Mouse (Mus musculus) midbrain, postnatal 0 days (tissue): ENCODE results near the gene Tmed6. TPM values are rescaled to one million over a fixed set of nuclear protein-coding genes. Genes with fewer than 3 reads are reported as not detected.
"Not testable (repeated sequence)": the region's sequence is repeated elsewhere in the genome, so short reads cannot be mapped to it uniquely, and the experiment has no call there.

Experiments
- ATAC-seq: fragments of 200-750 bp; cut with Nextera tagmentation; 2 replicates; pipeline ENCODE4 v1.8.0; 2017; ENCODE audit warnings: moderate number of reproducible peaks, mild to moderate bottlenecking, moderate TSS enrichment, moderate library complexity; ENCODE audit not compliant: low FRiP score
- DNase-seq: peaks from one replicate; pipeline ENCODE4 v3.0.0-alpha.2; 2015; ENCODE audit warnings: low spot score
- H3K27ac ChIP-seq: fragments of 300-500 bp; sonication (generic); 2 replicates; pipeline ENCODE4 v1.5.1; 2014; ENCODE audit warnings: low read depth, mild to moderate bottlenecking, low read length, mixed read lengths
- H3K27me3 ChIP-seq: fragments of 300-500 bp; sonication (generic); 2 replicates; pipeline ENCODE4 v1.6.1; 2014; ENCODE audit warnings: low read length, control low read depth, mixed read lengths; ENCODE audit not compliant: insufficient read depth
- H3K36me3 ChIP-seq: fragments of 300-500 bp; sonication (generic); 2 replicates; pipeline ENCODE4 v1.6.1; 2014; ENCODE audit warnings: low read length, control low read depth, mixed read lengths; ENCODE audit not compliant: insufficient read depth
- H3K4me1 ChIP-seq: fragments of 300-500 bp; sonication (generic); 2 replicates; pipeline ENCODE4 v1.6.1; 2014; ENCODE audit warnings: mild to moderate bottlenecking, control low read depth, antibody characterized with exemption, low read length, mixed read lengths; ENCODE audit not compliant: insufficient read depth
- H3K4me2 ChIP-seq: fragments of 300-500 bp; sonication (generic); 2 replicates; pipeline ENCODE4 v1.6.1; 2014; ENCODE audit warnings: low read depth, mild to moderate bottlenecking, low read length, mixed read lengths; ENCODE audit not compliant: poor library complexity, severe bottlenecking
- H3K4me3 ChIP-seq: fragments of 300-500 bp; sonication (generic); 2 replicates; pipeline ENCODE4 v1.5.1; 2014; ENCODE audit warnings: low read depth, mild to moderate bottlenecking, low read length, moderate library complexity
- H3K9ac ChIP-seq: fragments of 300-500 bp; sonication (generic); replicated peaks from 2 replicates; pipeline ENCODE4 v1.6.1; 2014; ENCODE audit warnings: mild to moderate bottlenecking, low read length, moderate library complexity, mixed read lengths; ENCODE audit not compliant: poor library complexity, severe bottlenecking
- H3K9me3 ChIP-seq: fragments of 300-500 bp; sonication (generic); 2 replicates; pipeline ENCODE4 v1.6.1; 2016; ENCODE audit warnings: low read length, control low read depth
- CTCF ChIP-seq: IDR thresholded peaks from 2 replicates; pipeline ENCODE4 v1.5.1; 2016; ENCODE audit warnings: antibody characterized with exemption, mild to moderate bottlenecking
- WGBS: fragments of 180-500 bp; shearing (Covaris S2); extraction: QIAGEN DNeasy Blood & Tissue Kit; methylation state at CpG from one replicate; pipeline ENCODE4 v1.1.7; 2014; 5-methylcytosine and 5-hydroxymethylcytosine counted together
- polyA plus RNA-seq: library from polyadenylated mRNA; unstranded; fragments of >200 nt; fragmentation: Nextera tagmentation; extraction: Ambion mirVana; gene quantifications from 2 replicates; pipeline ENCODE4 v1.2.1, GENCODE M21; 2015
- total RNA-seq: library from RNA; depleted of rRNA; stranded (reverse); fragments of >200 nt; gene quantifications from 2 replicates; pipeline ENCODE4 v1.2.3, GENCODE M21; 2014

The Tmed6 gene
- total and polyA plus RNA-seq, 2 experiments from 2014 or later, result not detected

- no peak for TF ChIP-seq CTCF
- H3K9me3 ChIP-seq, result no peaks in the 10 kb centered on the region
- H3K4me2 ChIP-seq, result no peak overlapping the region
- DNase-seq, result no peak
- no peaks in the 10 kb centered on the region for H3K27me3 ChIP-seq
- H3K4me3 ChIP-seq, result no peak overlapping the region
- no peak for ATAC-seq
- no peak overlapping the region for H3K9ac ChIP-seq
- no peaks in the 10 kb centered on the region for H3K36me3 ChIP-seq
- H3K4me1 ChIP-seq, result no peaks in the 10 kb centered on the region
- H3K27ac ChIP-seq, result no peak overlapping the region
- 63% methylated on average over 9 of the region's 9 CpGs for whole genome bisulfite sequencing
Measured at GRCm38 (mm10) chr8:107110629-107111330, 45.3 kb upstream of the Tmed6 start.

GRCm38 (mm10) chr8:107109816-107110435 lies 44.5 kb upstream of the Tmed6 start:
- no peaks in the 10 kb centered on the region for H3K27me3 ChIP-seq
- 0 out of 2 replicates have a peak, but pooled peaks have one; percentile 16 for TF ChIP-seq CTCF
- no peaks in the 10 kb centered on the region for H3K4me1 ChIP-seq
- no peak for ATAC-seq
- WGBS, result 83% methylated on average over 5 of the region's 5 CpGs
- H3K4me3 ChIP-seq, result no peak overlapping the region
- H3K4me2 ChIP-seq, result no peak overlapping the region
- no peak for DNase-seq
- no peaks in the 10 kb centered on the region for H3K9me3 ChIP-seq
- no peak overlapping the region for H3K9ac ChIP-seq
- no peaks in the 10 kb centered on the region for H3K36me3 ChIP-seq
- no peak overlapping the region for H3K27ac ChIP-seq

GRCm38 (mm10) chr8:107108978-107109720 lies 43.7 kb upstream of the Tmed6 start:
- Histone ChIP-seq H3K27me3 (no peaks in the 10 kb centered on the region), H3K4me1 (no peaks in the 10 kb centered on the region), H3K4me3 (no peak overlapping the region), H3K36me3 (no peaks in the 10 kb centered on the region), H3K27ac (no peak overlapping the region), H3K4me2 (no peak overlapping the region; the same call in 1 of the 2 replicates), H3K9ac (no peak overlapping the region), H3K9me3 (no peaks in the 10 kb centered on the region)
- TF ChIP-seq CTCF, result no peak
- no peak for ATAC-seq
- DNase-seq, result no peak
- 72% methylated on average over 23 of the region's 23 CpGs for WGBS

- not testable (repeated sequence) for H3K27ac ChIP-seq, H3K4me3 ChIP-seq, DNase-seq, H3K4me2 ChIP-seq, H3K36me3 ChIP-seq, ATAC-seq, H3K9ac ChIP-seq, H3K27me3 ChIP-seq, H3K9me3 ChIP-seq, H3K4me1 ChIP-seq
- 92% methylated on average over 5 of the region's 5 CpGs for WGBS
Measured at GRCm38 (mm10) chr8:107108089-107108488, 42.6 kb upstream of the Tmed6 start.

- ATAC-seq (no peak), DNase-seq (peak; percentile 74)
- 6% methylated on average over 4 of the region's 4 CpGs for WGBS
- no peak overlapping the region for H3K4me3 ChIP-seq
- H3K27me3 ChIP-seq, result no peaks in the 10 kb centered on the region
- peak; percentile 88 for TF ChIP-seq CTCF
- H3K27ac ChIP-seq, result no peak overlapping the region
- no peak overlapping the region for H3K4me2 ChIP-seq
- H3K9me3 ChIP-seq, result no peaks in the 10 kb centered on the region
- H3K9ac ChIP-seq, result no peak overlapping the region
- H3K4me1 ChIP-seq, result no peaks in the 10 kb centered on the region
- no peaks in the 10 kb centered on the region for H3K36me3 ChIP-seq
Measured at GRCm38 (mm10) chr8:107104547-107104946, 39.1 kb upstream of the Tmed6 start.

- no peaks in the 10 kb centered on the region; the same call in 1 of the 2 replicates for H3K4me1 ChIP-seq
- 88% methylated on average over 2 of the region's 2 CpGs for whole genome bisulfite sequencing
- DNase-seq (no peak), ATAC-seq (no peak)
- no peak overlapping the region for H3K4me3 ChIP-seq
- no peak for TF ChIP-seq CTCF
- H3K36me3 ChIP-seq, result no peaks in the 10 kb centered on the region
- H3K9ac ChIP-seq, result no peak overlapping the region
- H3K4me2 ChIP-seq, result no peak overlapping the region
- no peaks in the 10 kb centered on the region for H3K9me3 ChIP-seq
- no peak overlapping the region for H3K27ac ChIP-seq
- H3K27me3 ChIP-seq, result no peaks in the 10 kb centered on the region
Measured at GRCm38 (mm10) chr8:107100635-107101034, 35.2 kb upstream of the Tmed6 start.
